Mouse (Mus musculus) kidney, embryonic 14.5 days (tissue): ENCODE data around the gene Pan2. TPM values are rescaled to one million over a fixed set of nuclear protein-coding genes. Genes with fewer than 3 reads are reported as not detected.
"Not testable (repeated sequence)": the region's sequence is repeated elsewhere in the genome, so short reads cannot be mapped to it uniquely, and the experiment has no call there.

Experiments used
- ATAC-seq: fragments of 200-750 bp; cut with Nextera tagmentation; 2 replicates; pipeline ENCODE4 v1.8.0; 2017; ENCODE audit warnings: moderate number of reproducible peaks, mild to moderate bottlenecking, moderate TSS enrichment, moderate library complexity; ENCODE audit not compliant: low FRiP score, low TSS enrichment
- H3K27ac ChIP-seq: fragments of 300-500 bp; sonication (generic); 2 replicates; pipeline ENCODE4 v1.5.1; 2014; ENCODE audit warnings: low read depth, mild to moderate bottlenecking, low read length, moderate library complexity, mixed read lengths
- H3K27me3 ChIP-seq: fragments of 300-500 bp; sonication (generic); 2 replicates; pipeline ENCODE4 v1.6.1; 2014; ENCODE audit warnings: mild to moderate bottlenecking, low read length; ENCODE audit not compliant: control insufficient read depth, insufficient read depth
- H3K36me3 ChIP-seq: fragments of 300-500 bp; sonication (generic); 2 replicates; pipeline ENCODE4 v1.6.1; 2014; ENCODE audit warnings: low read length, mixed read lengths; ENCODE audit not compliant: control insufficient read depth, insufficient read depth
- H3K4me1 ChIP-seq: fragments of 300-500 bp; sonication (generic); 2 replicates; pipeline ENCODE4 v1.6.1; 2014; ENCODE audit warnings: low read length, mixed read lengths; ENCODE audit not compliant: control insufficient read depth, insufficient read depth
- H3K4me2 ChIP-seq: fragments of 300-500 bp; sonication (generic); replicated peaks from 2 replicates; pipeline ENCODE4 v1.6.1; 2014; ENCODE audit warnings: low read depth, mild to moderate bottlenecking, low read length
- H3K4me3 ChIP-seq: fragments of 300-500 bp; sonication (generic); 2 replicates; pipeline ENCODE4 v1.5.1; 2014; ENCODE audit warnings: mild to moderate bottlenecking, low read length
- H3K9ac ChIP-seq: fragments of 300-500 bp; sonication (generic); 2 replicates; pipeline ENCODE4 v1.6.1; 2014; ENCODE audit warnings: low read depth, mild to moderate bottlenecking, low read length, moderate library complexity
- H3K9me3 ChIP-seq: fragments of 300-500 bp; sonication (generic); 2 replicates; pipeline ENCODE4 v1.6.1; 2016; ENCODE audit warnings: low read length; ENCODE audit not compliant: control insufficient read depth
- WGBS: fragments of 180-500 bp; shearing (Covaris S2); extraction: QIAGEN DNeasy Blood & Tissue Kit; methylation state at CpG from one replicate; pipeline ENCODE4 v1.1.7; 2014; 5-methylcytosine and 5-hydroxymethylcytosine counted together
- polyA plus RNA-seq: library from polyadenylated mRNA; unstranded; fragments of >200 nt; fragmentation: Nextera tagmentation; extraction: Ambion mirVana; gene quantifications from 2 replicates; pipeline ENCODE4 v1.2.1, GENCODE M21; 2014

Pan2 gene
- polyA plus RNA-seq, 1 experiment from 2014 or later = 44.0 TPM

DNA sequence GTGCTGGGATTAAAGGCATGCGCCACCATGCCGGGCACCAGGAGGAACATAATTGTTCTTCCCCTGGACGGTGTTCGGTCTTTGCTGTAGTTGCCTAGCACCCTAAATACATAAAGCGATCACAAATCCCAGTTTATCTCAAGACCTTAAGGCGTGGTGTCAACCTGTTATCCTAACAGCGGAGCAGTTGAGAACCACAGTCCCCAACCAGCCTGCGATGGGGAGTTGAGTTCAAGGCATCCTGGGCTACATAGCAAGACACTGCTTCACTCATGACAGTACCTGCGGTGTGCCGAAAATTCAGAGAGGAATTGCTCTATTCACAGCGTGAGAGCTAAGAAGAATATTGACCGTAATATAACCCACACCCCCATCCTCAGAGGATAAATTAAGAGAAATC, 18.5 kb downstream of the Pan2 start:
- Histone ChIP-seq H3K9me3 (no peaks in the 10 kb centered on the region), H3K4me1 (peaks cover 10% of the 10 kb centered on the region), H3K27me3 (no peaks in the 10 kb centered on the region), H3K27ac (peak overlapping the region; percentile 96; the same call in 1 of the 2 replicates), H3K9ac (peak overlapping the region; percentile 90; the same call in 1 of the 2 replicates), H3K4me2 (peak overlapping the region; percentile 86), H3K4me3 (peak overlapping the region; percentile 72), H3K36me3 (peaks cover 54% of the 10 kb centered on the region)
- no peak for ATAC-seq
- 68% methylated on average over 12 of the region's 12 CpGs for WGBS

GRCm38 (mm10) chr10:128322141-128323108, 19.3 kb downstream of the Pan2 start, which contains the start of gene Cnpy2:
TSS of gene Cnpy2 (plus strand) at chr10:128322459.
- WGBS = under 1% methylated on average over 40 of the region's 40 CpGs
- H3K36me3 ChIP-seq = peaks cover 56% of the 10 kb centered on the region
- peak; percentile 95 for ATAC-seq

GRCm38 (mm10) chr10:128323516-128323915, 20.4 kb downstream of the Pan2 start:
- peak overlapping the region; percentile 90 for H3K9ac ChIP-seq
- no peaks in the 10 kb centered on the region for H3K27me3 ChIP-seq
- H3K4me2 ChIP-seq = peak overlapping the region; percentile 86
- H3K9me3 ChIP-seq = no peaks in the 10 kb centered on the region
- no peak for ATAC-seq
- peak overlapping the region; percentile 72 for H3K4me3 ChIP-seq
- H3K27ac ChIP-seq = 0 out of 2 replicates have a peak overlapping the region, but pooled peaks have one; percentile 96
- H3K36me3 ChIP-seq = peaks cover 55% of the 10 kb centered on the region
- 59% methylated on average over 8 of the region's 8 CpGs for WGBS
- peaks cover 10% of the 10 kb centered on the region for H3K4me1 ChIP-seq

More at GRCm38 (mm10) chr10:128322141-128323108, 19.3 kb downstream of the Pan2 start, which contains the start of gene Cnpy2:
- H3K27ac ChIP-seq = peak within 1 kb of the TSS; percentile 96
- peak within 1 kb of the TSS; percentile 72 for H3K4me3 ChIP-seq
- peak within 1 kb of the TSS; percentile 86 for H3K4me2 ChIP-seq
- H3K9ac ChIP-seq = peak within 1 kb of the TSS; percentile 90
- H3K9me3 ChIP-seq = no peaks in the 10 kb centered on the region
- H3K27me3 ChIP-seq = no peaks in the 10 kb centered on the region
- peaks cover 10% of the 10 kb centered on the region for H3K4me1 ChIP-seq

DNA sequence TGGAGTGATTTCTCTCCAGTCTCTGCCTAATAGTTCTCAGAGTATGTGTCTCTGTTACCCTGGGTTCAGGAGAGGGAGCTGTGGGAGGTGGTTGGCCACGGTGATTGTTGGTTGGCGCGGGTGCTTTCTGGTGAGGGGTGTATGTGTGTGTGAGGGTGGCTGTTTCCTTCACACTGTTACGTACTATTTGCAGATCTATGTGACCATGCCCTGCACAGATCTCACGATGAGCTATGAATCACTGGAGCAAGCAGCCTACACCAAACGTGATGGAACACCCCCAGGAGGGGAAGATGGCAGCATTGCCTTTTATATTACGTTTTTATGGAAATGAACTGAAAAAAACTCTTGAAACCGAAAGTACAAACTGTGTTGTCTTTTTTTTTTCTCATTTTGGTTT, 23.7 kb downstream of the Pan2 start:
- no peak for ATAC-seq
- Histone ChIP-seq H3K4me2 (no peak overlapping the region), H3K36me3 (peaks cover 38% of the 10 kb centered on the region), H3K27me3 (no peaks in the 10 kb centered on the region), H3K9me3 (no peaks in the 10 kb centered on the region), H3K4me1 (peaks cover 10% of the 10 kb centered on the region), H3K9ac (no peak overlapping the region), H3K27ac (no peak overlapping the region), H3K4me3 (no peak overlapping the region)
- WGBS = 92% methylated on average over 8 of the region's 8 CpGs

DNA sequence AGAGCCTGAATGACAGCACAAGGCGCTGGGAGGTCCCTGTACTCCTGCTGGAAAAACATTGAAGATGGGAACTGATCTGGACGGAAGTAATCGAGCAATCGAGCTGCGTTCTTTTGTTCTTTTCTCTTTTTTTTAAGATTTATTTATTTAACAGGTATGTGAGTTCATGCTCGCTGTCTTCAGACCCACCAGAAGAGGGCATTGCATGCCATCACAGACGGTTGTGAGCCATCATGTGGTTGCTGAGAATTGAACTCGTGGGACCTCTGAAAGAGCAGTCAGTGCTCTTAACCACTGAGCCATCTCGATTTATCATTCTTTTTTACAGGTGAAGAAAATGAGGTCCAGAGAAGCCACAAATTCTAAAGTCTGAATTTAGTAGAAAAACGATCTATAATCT, 24.5 kb downstream of the Pan2 start:
- no peak overlapping the region for H3K9ac ChIP-seq
- no peak overlapping the region for H3K27ac ChIP-seq
- no peaks in the 10 kb centered on the region for H3K9me3 ChIP-seq
- H3K4me3 ChIP-seq = no peak overlapping the region
- no peak overlapping the region for H3K4me2 ChIP-seq
- WGBS = 88% methylated on average over 10 of the region's 10 CpGs
- no peaks in the 10 kb centered on the region for H3K27me3 ChIP-seq
- H3K4me1 ChIP-seq = peaks cover 10% of the 10 kb centered on the region
- ATAC-seq = no peak
- peaks cover 38% of the 10 kb centered on the region for H3K36me3 ChIP-seq

- ATAC-seq, H3K9ac ChIP-seq, H3K27me3 ChIP-seq, H3K27ac ChIP-seq, H3K9me3 ChIP-seq, H3K4me3 ChIP-seq, H3K4me2 ChIP-seq, H3K4me1 ChIP-seq: not testable (repeated sequence)
- H3K36me3 ChIP-seq = peaks cover 16% of the 10 kb centered on the region; the same call in 1 of the 2 replicates
- 75% methylated on average over 5 of the region's 6 CpGs for WGBS
Observed at GRCm38 (mm10) chr10:128332358-128333249, 29.5 kb downstream of the Pan2 start.

DNA sequence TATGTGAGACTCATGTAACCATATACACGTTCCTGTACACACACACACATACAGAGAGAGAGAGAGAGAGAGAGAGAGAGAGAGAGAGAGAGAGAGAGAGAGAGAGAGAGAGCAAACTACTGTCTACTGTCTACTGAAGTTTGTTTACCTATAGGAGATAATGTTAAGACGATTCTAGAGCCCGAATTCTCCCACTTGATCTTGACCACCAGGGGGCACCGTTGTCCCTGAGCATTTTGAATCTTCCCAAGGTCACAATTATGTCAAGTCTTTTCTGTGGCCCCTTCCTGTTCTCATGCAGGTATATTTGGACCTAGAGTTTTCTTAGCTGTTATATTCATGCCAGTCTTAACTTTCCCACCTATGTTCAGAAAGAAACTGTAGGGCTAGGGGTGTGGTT, 32.4 kb downstream of the Pan2 start:
- WGBS = 2% methylated on average over 4 of the region's 4 CpGs
- Histone ChIP-seq H3K4me1 (peaks cover 20% of the 10 kb centered on the region), H3K4me2 (no peak overlapping the region), H3K36me3 (no peaks in the 10 kb centered on the region), H3K4me3 (no peak overlapping the region), H3K27me3 (no peaks in the 10 kb centered on the region), H3K9me3 (no peaks in the 10 kb centered on the region), H3K9ac (no peak overlapping the region), H3K27ac (no peak overlapping the region)
- ATAC-seq = no peak

DNA sequence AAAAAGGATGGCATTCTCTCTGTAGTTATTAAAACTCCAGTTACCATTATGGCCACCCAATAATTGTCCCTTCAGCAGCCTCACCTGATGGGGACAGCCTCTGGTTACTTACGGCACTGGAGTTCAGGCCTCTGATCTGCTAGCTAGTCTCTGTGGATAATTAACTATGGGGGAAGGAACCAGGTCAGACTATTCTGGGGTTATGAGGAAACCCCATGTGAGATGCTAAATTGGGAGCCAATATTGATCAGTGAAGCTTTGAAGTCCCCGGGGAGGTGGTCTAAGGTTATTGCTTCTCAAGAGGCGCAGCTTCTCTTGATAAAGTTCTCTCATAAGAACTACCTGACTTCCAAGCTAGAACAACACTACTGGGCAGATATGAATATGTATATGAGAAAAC, 33.1 kb downstream of the Pan2 start:
- peaks cover 20% of the 10 kb centered on the region for H3K4me1 ChIP-seq
- no peak for ATAC-seq
- no peak overlapping the region for H3K27ac ChIP-seq
- no peak overlapping the region for H3K4me2 ChIP-seq
- WGBS = 89% methylated on average over 3 of the region's 3 CpGs
- H3K4me3 ChIP-seq = no peak overlapping the region
- H3K36me3 ChIP-seq = peaks cover 3% of the 10 kb centered on the region
- H3K9ac ChIP-seq = no peak overlapping the region
- no peaks in the 10 kb centered on the region for H3K27me3 ChIP-seq
- no peaks in the 10 kb centered on the region for H3K9me3 ChIP-seq
